Mouse (Mus musculus) liver (tissue): Measurements from ENCODE around the gene S100pbp.

Experiments
- DNase-seq: peaks from one replicate; pipeline ENCODE4 v3.0.0-alpha.2; 2020; ENCODE audit warnings: mixed read lengths

Gene S100pbp

GRCm38 (mm10) chr4:129220376-129221089 lies 31.0 kb upstream of the S100pbp start:
- DNase-seq = no peak

- no peak for DNase-seq
Measured at GRCm38 (mm10) chr4:129219198-129219597, 29.7 kb upstream of the S100pbp start.

GRCm38 (mm10) chr4:129218569-129219175 lies 29.1 kb upstream of the S100pbp start:
- DNase-seq = no peak

- peak; percentile 38 for DNase-seq
Measured at GRCm38 (mm10) chr4:129212486-129212885, 23.0 kb upstream of the S100pbp start.

GRCm38 (mm10) chr4:129211461-129211860 lies 21.9 kb upstream of the S100pbp start:
- DNase-seq = no peak

- DNase-seq = no peak
Measured at GRCm38 (mm10) chr4:129209504-129209903, 20.0 kb upstream of the S100pbp start.

GRCm38 (mm10) chr4:129206792-129207191 lies 17.3 kb upstream of the S100pbp start:
- no peak for DNase-seq

- no peak for DNase-seq
Measured at GRCm38 (mm10) chr4:129204655-129205054, 15.1 kb upstream of the S100pbp start.

- no peak for DNase-seq
Measured at GRCm38 (mm10) chr4:129197514-129197913, 8.0 kb upstream of the S100pbp start.

- DNase-seq = no peak
Measured at GRCm38 (mm10) chr4:129194280-129194679, 4.8 kb upstream of the S100pbp start.

GRCm38 (mm10) chr4:129191691-129192090 lies 2.2 kb upstream of the S100pbp start:
- no peak for DNase-seq

GRCm38 (mm10) chr4:129190538-129190937 lies 1.0 kb upstream of the S100pbp start:
- DNase-seq = peak; percentile 26

- DNase-seq = peak; percentile 80
Measured at GRCm38 (mm10) chr4:129188803-129189541, 555 bp downstream of the S100pbp start.

GRCm38 (mm10) chr4:129188041-129188659 lies 1.4 kb downstream of the S100pbp start:
- DNase-seq = no peak

GRCm38 (mm10) chr4:129179560-129179959 lies 10.0 kb downstream of the S100pbp start:
- no peak for DNase-seq

- no peak for DNase-seq
Measured at GRCm38 (mm10) chr4:129172529-129172928, 17.0 kb downstream of the S100pbp start.

GRCm38 (mm10) chr4:129161581-129162255 lies 27.8 kb downstream of the S100pbp start:
- DNase-seq = no peak

- DNase-seq = no peak
Measured at GRCm38 (mm10) chr4:129161076-129161475, 28.5 kb downstream of the S100pbp start.

- peak; percentile 64 for DNase-seq
Measured at GRCm38 (mm10) chr4:129158549-129158948, 31.0 kb downstream of the S100pbp start.

- DNase-seq = no peak
Measured at GRCm38 (mm10) chr4:129157541-129157940, 32.0 kb downstream of the S100pbp start.

- no peak for DNase-seq
Measured at GRCm38 (mm10) chr4:129151276-129151811, 38.2 kb downstream of the S100pbp start.

GRCm38 (mm10) chr4:129149321-129149720 lies 40.2 kb downstream of the S100pbp start:
- DNase-seq = no peak
